ENCODE assay signal across 25 mouse cellular contexts in the genomic region with DNA sequence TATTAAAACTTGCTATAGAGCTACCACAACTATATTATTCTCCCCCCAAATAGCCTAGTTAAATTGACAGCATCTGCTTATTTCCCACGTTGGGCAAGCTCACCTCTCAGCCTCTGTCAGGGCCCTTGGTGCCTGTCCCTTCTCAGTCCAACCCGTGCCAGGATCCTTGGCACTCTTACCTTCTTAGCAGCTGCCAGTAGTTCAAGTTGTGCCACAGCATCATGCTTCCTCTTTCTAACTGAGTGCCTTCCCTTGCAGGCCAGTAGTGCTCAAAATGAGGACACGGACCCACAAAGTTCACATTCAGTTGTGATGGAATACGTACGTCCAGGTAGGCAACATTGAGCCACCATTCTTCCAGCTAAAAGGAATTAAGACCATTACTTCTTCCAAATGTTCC. TPM values are rescaled to one million over a fixed set of nuclear protein-coding genes. Genes with fewer than 3 reads are reported as not detected.
A peak's percentile ranks its signal among the peaks of the same experiment; 100 is the strongest.
DNase-seq lines count a peak whose midpoint lies in the region; ATAC-seq and TF ChIP-seq lines count a peak whose summit lies in the region.
"Had no signal": no experiment of that assay in that cellular context is flagged by ENCODE, and none has a peak within 500 bp of the region (broad histone marks: within the 10 kb centered on the region; RNA-seq: fewer than 3 reads in every experiment).

No protein-coding gene starts in this region.

- no peak for TF ChIP-seq CTCF in layer of hippocampus, adult 2 months (conservative IDR thresholded peaks at IDR 0.05)

- DNase-seq in A20 (ENCODE audit: low read depth, low spot score) = peak; percentile 20
- DNase-seq in layer of hippocampus, adult 2 months (ENCODE audit: low spot score in 2 of 2) = no peak
- DNase-seq: adrenal gland, adult 2 months; adrenal gland, postnatal 10 days; adrenal gland, postnatal 25 days; B cell, adult 2 months; cerebellum, adult 11 months; cerebellum, adult 18-20 months; cerebellum, adult 8-10 months; cerebellum, adult 9-11 months; cerebellum, postnatal 14 days; cerebellum, postnatal 36 days; embryo, embryonic 11 days had no signal

- ATAC-seq in granulocyte monocyte progenitor cell, adult 5-6 weeks (replicated peaks; ENCODE audit: poor library complexity, severe bottlenecking) = peak; percentile 67
- peak; percentile 60; the same call in 1 of the 2 replicates for ATAC-seq in megakaryocyte progenitor cell, adult 5-6 weeks (replicated peaks; ENCODE audit: poor library complexity)
- ATAC-seq in activated CD4-positive, CD25-positive, alpha-beta regulatory T cell, adult 4 months = no peak
- ATAC-seq: CD4-positive, CD25-positive, alpha-beta regulatory T cell, adult 4 months; forebrain, embryonic 14.5 days; forebrain, embryonic 16.5 days; Patski had no signal

- H3K27ac ChIP-seq in layer of hippocampus, adult 2 months = no peak overlapping the region
- H3K27ac ChIP-seq: embryonic facial prominence, embryonic 13.5 days; embryonic facial prominence, embryonic 15.5 days; forebrain, embryonic 10.5 days; forebrain, embryonic 12.5 days had no signal

- no peak overlapping the region for H3K4me3 ChIP-seq in layer of hippocampus, adult 2 months
- H3K4me3 ChIP-seq: embryonic facial prominence, embryonic 13.5 days; embryonic facial prominence, embryonic 15.5 days; erythroblast, embryonic 14.5 days; forebrain, embryonic 10.5 days; forebrain, embryonic 12.5 days had no signal

RNA-seq across cellular contexts. Expression of gene Crot, which starts 9.2 kb away (rescaled TPM):
- total RNA-seq in granulocyte monocyte progenitor cell, adult 5-6 weeks (2014; fragmentation: Nextera tagmentation) = 20.0 and 25.7 TPM in 2 replicates
- 45.0 and 51.7 TPM in 2 replicates for total RNA-seq in granulocyte monocyte progenitor cell, adult 5-6 weeks (2017)
- total RNA-seq in megakaryocyte progenitor cell, adult 5-6 weeks (2015) = 27.5 and 28.5 TPM in 2 replicates
- total RNA-seq in megakaryocyte progenitor cell, adult 5-6 weeks (2017) = 36.1 and 44.7 TPM in 2 replicates
- polyA plus RNA-seq in activated CD4-positive, CD25-positive, alpha-beta regulatory T cell, adult 4 months (2017; shearing (Covaris generic)) = 10 to 100 TPM; 76.4 to 83.8 TPM
- total RNA-seq in layer of hippocampus, adult 2 months (2021) = 10 to 100 TPM; 22.5 to 27.4 TPM
